Mouse (Mus musculus): ENCODE data around the gene Znrf1. TPM values are rescaled to one million over a fixed set of nuclear protein-coding genes. Genes with fewer than 3 reads are reported as not detected.
A peak's percentile ranks its signal among the peaks of the same experiment; 100 is the strongest.

The Znrf1 gene
- polyA plus RNA-seq, 1 experiment from 2014 or later: 14.8 TPM

- TF ChIP-seq CTCF (IDR thresholded peaks at IDR 0.05; ENCODE audit: low read depth) (no peak), EP300 (optimal IDR thresholded peaks at IDR 0.05) (no peak)
- Histone ChIP-seq H3K27ac (replicated peaks) (peak overlapping the region; percentile 50), H3K36me3 (ENCODE audit: control insufficient read depth, insufficient read depth, low read length) (no peaks in the 10 kb centered on the region), H3K4me1 (replicated peaks; ENCODE audit: control insufficient read depth, insufficient read depth) (no peaks in the 10 kb centered on the region), H3K4me3 (ENCODE audit: low read depth, low read length) (no peak overlapping the region), H3K9ac (ENCODE audit: low read length) (no peak overlapping the region), H3K9me3 (ENCODE audit: control insufficient read depth, low read length) (no peaks in the 10 kb centered on the region), H3K4me2 (replicated peaks; ENCODE audit: low read depth) (no peak overlapping the region), H3K27me3 (ENCODE audit: control insufficient read depth, insufficient read depth, low read length) (no peaks in the 10 kb centered on the region)
- ATAC-seq (ENCODE audit: low FRiP score, low TSS enrichment) (no peak), DNase-seq (ENCODE audit: low spot score) (no peak)
- WGBS: 65% methylated on average over 4 of the region's 4 CpGs
These were observed 25.9 kb downstream of the Znrf1 start for GRCm38 (mm10) chr8:111561824-111562223.

- no peaks in the 10 kb centered on the region for H3K27me3 ChIP-seq (ENCODE audit: control insufficient read depth, insufficient read depth, low read length)
- DNase-seq (ENCODE audit: low spot score) (no peak), ATAC-seq (ENCODE audit: low FRiP score, low TSS enrichment) (no peak)
- no peaks in the 10 kb centered on the region for H3K9me3 ChIP-seq (ENCODE audit: control insufficient read depth, low read length)
- H3K4me3 ChIP-seq (ENCODE audit: low read depth, low read length): no peak overlapping the region
- H3K27ac ChIP-seq (replicated peaks): no peak overlapping the region
- no peak overlapping the region for H3K4me2 ChIP-seq (replicated peaks; ENCODE audit: low read depth)
- TF ChIP-seq CTCF (IDR thresholded peaks at IDR 0.05; ENCODE audit: low read depth) (no peak), EP300 (optimal IDR thresholded peaks at IDR 0.05) (no peak)
- 86% methylated on average over 5 of the region's 5 CpGs for WGBS
- H3K36me3 ChIP-seq (ENCODE audit: control insufficient read depth, insufficient read depth, low read length): no peaks in the 10 kb centered on the region
- H3K9ac ChIP-seq (ENCODE audit: low read length): no peak overlapping the region
- no peaks in the 10 kb centered on the region for H3K4me1 ChIP-seq (replicated peaks; ENCODE audit: control insufficient read depth, insufficient read depth)
These were observed 26.4 kb downstream of the Znrf1 start for GRCm38 (mm10) chr8:111562274-111562803.

DNA sequence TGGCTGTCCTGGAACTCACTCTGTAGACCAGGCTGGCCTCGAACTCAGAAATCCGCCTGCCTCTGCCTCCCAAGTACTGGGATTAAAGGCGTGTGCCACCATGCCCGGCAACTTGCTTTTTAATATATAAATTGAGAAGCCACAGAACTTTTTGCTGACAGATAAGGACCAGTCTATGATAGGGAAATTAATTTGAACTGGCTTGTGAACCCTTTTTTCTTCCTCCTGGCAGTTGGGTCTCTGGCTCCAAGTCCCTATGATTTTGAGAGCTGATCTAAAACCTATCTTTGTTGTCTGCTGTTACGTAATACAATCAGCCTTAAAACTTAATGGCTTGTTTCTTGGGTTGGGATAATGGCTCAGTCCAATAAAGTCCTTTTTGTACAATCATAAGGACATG, 27.2 kb downstream of the Znrf1 start:
- DNase-seq (ENCODE audit: low spot score): no peak
- TF ChIP-seq EP300 (optimal IDR thresholded peaks at IDR 0.05) (no peak), CTCF (IDR thresholded peaks at IDR 0.05; ENCODE audit: low read depth) (no peak)
- Histone ChIP-seq H3K4me2 (replicated peaks; ENCODE audit: low read depth) (no peak overlapping the region), H3K27ac (replicated peaks) (no peak overlapping the region), H3K9me3 (ENCODE audit: control insufficient read depth, low read length) (no peaks in the 10 kb centered on the region), H3K27me3 (ENCODE audit: control insufficient read depth, insufficient read depth, low read length) (no peaks in the 10 kb centered on the region), H3K9ac (ENCODE audit: low read length) (no peak overlapping the region), H3K36me3 (ENCODE audit: control insufficient read depth, insufficient read depth, low read length) (no peaks in the 10 kb centered on the region), H3K4me3 (ENCODE audit: low read depth, low read length) (no peak overlapping the region), H3K4me1 (replicated peaks; ENCODE audit: control insufficient read depth, insufficient read depth) (no peaks in the 10 kb centered on the region)
- ATAC-seq (ENCODE audit: low FRiP score, low TSS enrichment): no peak
- 93% methylated on average over 5 of the region's 5 CpGs for WGBS

DNA sequence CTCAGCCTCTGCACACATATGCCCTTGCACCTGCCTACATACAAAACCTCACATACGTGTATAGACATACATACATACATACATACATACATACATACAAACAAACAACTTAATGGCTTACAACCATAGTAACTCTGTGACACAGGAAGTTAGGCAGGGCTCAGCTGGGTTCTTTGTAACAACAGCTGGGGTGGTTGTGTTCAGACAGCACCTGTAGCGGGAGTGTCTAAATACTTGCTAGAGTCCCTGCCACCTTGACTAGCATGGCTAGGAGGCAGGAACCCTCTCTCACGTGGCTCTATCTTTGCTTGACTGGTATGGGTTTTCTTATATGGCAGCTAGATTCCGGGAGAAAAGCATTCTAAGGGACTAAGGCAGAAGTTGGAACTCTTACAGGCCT, 27.8 kb downstream of the Znrf1 start:
- Histone ChIP-seq H3K27ac (replicated peaks) (no peak overlapping the region), H3K27me3 (ENCODE audit: control insufficient read depth, insufficient read depth, low read length) (no peaks in the 10 kb centered on the region), H3K36me3 (ENCODE audit: control insufficient read depth, insufficient read depth, low read length) (no peaks in the 10 kb centered on the region), H3K4me1 (replicated peaks; ENCODE audit: control insufficient read depth, insufficient read depth) (no peaks in the 10 kb centered on the region), H3K4me2 (replicated peaks; ENCODE audit: low read depth) (no peak overlapping the region), H3K9ac (ENCODE audit: low read length) (no peak overlapping the region), H3K9me3 (ENCODE audit: control insufficient read depth, low read length) (no peaks in the 10 kb centered on the region), H3K4me3 (ENCODE audit: low read depth, low read length) (no peak overlapping the region)
- 80% methylated on average over 4 of the region's 4 CpGs for WGBS
- TF ChIP-seq CTCF (IDR thresholded peaks at IDR 0.05; ENCODE audit: low read depth): no peak
- TF ChIP-seq EP300 (optimal IDR thresholded peaks at IDR 0.05): no peak
- ATAC-seq (ENCODE audit: low FRiP score, low TSS enrichment): no peak
- DNase-seq (ENCODE audit: low spot score): no peak

GRCm38 (mm10) chr8:111564093-111564492, 28.2 kb downstream of the Znrf1 start:
- no peak for DNase-seq (ENCODE audit: low spot score)
- no peak overlapping the region for H3K4me3 ChIP-seq (ENCODE audit: low read depth, low read length)
- 83% methylated on average over 2 of the region's 2 CpGs for WGBS
- H3K27me3 ChIP-seq (ENCODE audit: control insufficient read depth, insufficient read depth, low read length): no peaks in the 10 kb centered on the region
- H3K36me3 ChIP-seq (ENCODE audit: control insufficient read depth, insufficient read depth, low read length): no peaks in the 10 kb centered on the region
- no peak overlapping the region for H3K27ac ChIP-seq (replicated peaks)
- ATAC-seq (ENCODE audit: low FRiP score, low TSS enrichment): no peak
- no peak overlapping the region for H3K4me2 ChIP-seq (replicated peaks; ENCODE audit: low read depth)
- no peaks in the 10 kb centered on the region for H3K4me1 ChIP-seq (replicated peaks; ENCODE audit: control insufficient read depth, insufficient read depth)
- no peaks in the 10 kb centered on the region for H3K9me3 ChIP-seq (ENCODE audit: control insufficient read depth, low read length)
- no peak overlapping the region for H3K9ac ChIP-seq (ENCODE audit: low read length)
- TF ChIP-seq EP300 (optimal IDR thresholded peaks at IDR 0.05) (no peak), CTCF (IDR thresholded peaks at IDR 0.05; ENCODE audit: low read depth) (no peak)

DNA sequence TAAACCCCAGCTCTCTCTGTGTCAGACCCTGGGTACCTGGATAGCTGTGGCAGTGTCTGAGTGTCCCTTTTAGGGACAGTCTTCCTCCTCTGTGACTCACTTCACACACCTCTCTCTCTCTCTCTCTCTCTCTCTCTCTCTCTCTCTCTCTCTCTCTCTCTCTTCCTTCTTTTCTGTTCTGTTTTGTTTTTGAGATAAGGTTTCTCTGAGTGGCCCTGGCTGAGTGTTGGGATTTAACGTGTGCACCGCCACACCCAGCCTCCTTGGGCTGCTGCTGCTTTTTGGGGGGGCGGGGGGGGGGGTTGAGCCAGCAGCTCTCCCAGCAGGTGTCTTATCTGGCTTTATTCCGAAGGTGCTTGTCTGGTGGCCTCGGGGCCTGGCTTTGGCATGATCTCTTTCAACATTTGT, 29.9 kb downstream of the Znrf1 start:
- Histone ChIP-seq H3K27ac (replicated peaks) (0 out of 2 replicates have a peak overlapping the region, but pooled peaks have one; percentile 18), H3K27me3 (ENCODE audit: control insufficient read depth, insufficient read depth, low read length) (no peaks in the 10 kb centered on the region), H3K9ac (ENCODE audit: low read length) (no peak overlapping the region), H3K4me1 (replicated peaks; ENCODE audit: control insufficient read depth, insufficient read depth) (no peaks in the 10 kb centered on the region), H3K36me3 (ENCODE audit: control insufficient read depth, insufficient read depth, low read length) (no peaks in the 10 kb centered on the region), H3K4me2 (replicated peaks; ENCODE audit: low read depth) (no peak overlapping the region), H3K4me3 (ENCODE audit: low read depth, low read length) (no peak overlapping the region), H3K9me3 (ENCODE audit: control insufficient read depth, low read length) (no peaks in the 10 kb centered on the region)
- no peak for ATAC-seq (ENCODE audit: low FRiP score, low TSS enrichment)
- WGBS: 21% methylated on average over 5 of the region's 5 CpGs
- peak; percentile 19 for DNase-seq (ENCODE audit: low spot score)
- TF ChIP-seq CTCF (IDR thresholded peaks at IDR 0.05; ENCODE audit: low read depth) (no peak), EP300 (optimal IDR thresholded peaks at IDR 0.05) (no peak)

Data from stomach, postnatal 0 days (tissue).